In the genomic region with DNA sequence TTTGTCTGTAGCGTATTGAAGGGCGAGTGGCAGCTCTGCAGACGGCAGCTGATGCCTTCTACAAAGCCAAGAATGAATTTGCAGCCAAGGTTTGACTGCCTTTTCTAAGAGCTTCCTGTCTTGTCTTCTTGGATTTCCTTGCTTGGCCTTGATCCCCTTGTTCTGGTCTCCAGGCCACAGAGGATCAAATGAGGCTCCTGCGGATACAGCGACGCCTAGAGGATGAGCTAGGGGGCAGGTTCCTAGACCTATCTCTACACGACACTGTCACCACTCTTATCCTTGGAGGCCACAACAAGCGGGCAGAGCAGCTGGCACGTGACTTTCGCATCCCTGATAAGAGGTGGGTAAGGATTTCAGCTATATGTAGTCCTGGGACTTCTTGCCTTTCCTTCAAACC, we compare ENCODE assay signal across 33 mouse cellular contexts. TPM values are rescaled to one million over a fixed set of nuclear protein-coding genes. Genes with fewer than 3 reads are reported as not detected.
DNase-seq lines count a peak whose midpoint lies in the region; ATAC-seq and TF ChIP-seq lines count a peak whose summit lies in the region.
"Had no signal": no experiment of that assay in that cellular context is flagged by ENCODE, and none has a peak within 500 bp of the region (broad histone marks: within the 10 kb centered on the region; RNA-seq: fewer than 3 reads in every experiment).

No protein-coding gene starts in this region.

- H3K36me3 ChIP-seq in E14TG2a.4 (ENCODE audit: insufficient read depth, low read length) (peaks cover 87% of the 10 kb centered on the region), MEL (ENCODE audit: control insufficient read depth in 1 of 2, insufficient read depth in 2 of 2, low read length in 2 of 2) (peaks cover 0 to 21% of the 10 kb centered on the region in 2 experiments; a peak in 2 of 4 replicates)
- H3K36me3 ChIP-seq in liver, embryonic 14.5 days (replicated peaks; ENCODE audit: control insufficient read depth, insufficient read depth, low read depth), result peaks cover 43% of the 10 kb centered on the region

- no peaks in the 10 kb centered on the region for H3K9me3 ChIP-seq in E14TG2a.4 (ENCODE audit: low read length)
- H3K9me3 ChIP-seq in MEL (replicated peaks; ENCODE audit: insufficient read depth, low read length), result no peaks in the 10 kb centered on the region
- no peaks in the 10 kb centered on the region for H3K9me3 ChIP-seq in liver, embryonic 14.5 days (ENCODE audit: control insufficient read depth, low read length)
- H3K9me3 ChIP-seq: embryonic facial prominence, embryonic 13.5 days; forebrain, embryonic 15.5 days; heart, embryonic 13.5 days; limb, embryonic 13.5 days had no signal

- TF ChIP-seq EP300 in MEL (IDR thresholded peaks at IDR 0.05; ENCODE audit: low read depth in 1 of 2, low read length in 2 of 2), result no peak
- TF ChIP-seq EP300 in liver, embryonic 14.5 days (IDR thresholded peaks at IDR 0.05; ENCODE audit: low read depth), result peak; percentile 44

- no peak for TF ChIP-seq POLR2A in MEL (IDR thresholded peaks at IDR 0.05; ENCODE audit: control insufficient read depth in 1 of 2, insufficient read depth in 1 of 2, low read depth in 1 of 2, low read length in 2 of 2, poor library complexity in 1 of 2)

- H3K79me2 ChIP-seq in MEL (ENCODE audit: control insufficient read depth, insufficient read depth, low read length, poor library complexity), result no peaks in the 10 kb centered on the region

- no peak overlapping the region for H3K9ac ChIP-seq in MEL (ENCODE audit: control insufficient read depth, low read depth, low read length, poor library complexity, severe bottlenecking)
- no peak overlapping the region for H3K9ac ChIP-seq in liver, embryonic 14.5 days (replicated peaks)
- H3K9ac ChIP-seq: embryonic facial prominence, embryonic 13.5 days; forebrain, embryonic 15.5 days; heart, embryonic 13.5 days; hindbrain, embryonic 14.5 days; limb, embryonic 13.5 days; lung, embryonic 14.5 days had no signal

- no peak overlapping the region for H3K27ac ChIP-seq in MEL (ENCODE audit: control insufficient read depth, low read depth, low read length)
- H3K27ac ChIP-seq in liver, embryonic 14.5 days, result no peak overlapping the region
- H3K27ac ChIP-seq: embryonic facial prominence, embryonic 13.5 days; forebrain, embryonic 15.5 days; heart, adult 2 months; heart, embryonic 13.5 days; hindbrain, embryonic 14.5 days; limb, embryonic 13.5 days; stomach, postnatal 0 days had no signal

- H3K4me1 ChIP-seq in E14TG2a.4 (replicated peaks; ENCODE audit: low read depth, low read length), result no peaks in the 10 kb centered on the region
- no peaks in the 10 kb centered on the region for H3K4me1 ChIP-seq in MEL (ENCODE audit: control insufficient read depth in 1 of 2, insufficient read depth in 2 of 2, low read length in 2 of 2)
- H3K4me1 ChIP-seq in liver, embryonic 14.5 days (replicated peaks; ENCODE audit: control insufficient read depth in 2 of 2, insufficient read depth in 2 of 2, low read length in 1 of 2), result peaks cover 7 to 9% of the 10 kb centered on the region in 2 experiments; a peak in 3 of 4 replicates
- H3K4me1 ChIP-seq: embryonic facial prominence, embryonic 13.5 days; forebrain, embryonic 15.5 days; heart, embryonic 13.5 days; limb, embryonic 13.5 days had no signal

- TF ChIP-seq CTCF in E14TG2a.4 (conservative IDR thresholded peaks at IDR 0.05; ENCODE audit: low read length) (peak; percentile 25; the same call in 1 of the 2 replicates), MEL (IDR thresholded peaks at IDR 0.05 in 2 of 3, conservative IDR thresholded peaks at IDR 0.05 in 1 of 3; ENCODE audit: control insufficient read depth in 1 of 3, insufficient read depth in 1 of 3, low read depth in 2 of 3, low read length in 3 of 3, poor library complexity in 1 of 3, severe bottlenecking in 1 of 3) (no peak)
- peak; percentile 76 for TF ChIP-seq CTCF in liver, embryonic 14.5 days (IDR thresholded peaks at IDR 0.05; ENCODE audit: low read depth)

- no peak for TF ChIP-seq RAD21 in MEL (IDR thresholded peaks at IDR 0.05; ENCODE audit: low read depth, low read length)

- no peak for DNase-seq in MEL (ENCODE audit: low read depth, low spot score)
- peak; percentile 35 to 53 (median 48) for DNase-seq in liver, embryonic 14.5 days (ENCODE audit: low read depth in 3 of 3, low spot score in 3 of 3)
- no peak for DNase-seq in left cerebral cortex, adult 11 months (ENCODE audit: low spot score)
- DNase-seq in urinary bladder, postnatal 4 days (ENCODE audit: low spot score in 2 of 2), result no peak
- DNase-seq in urinary bladder, postnatal 10 days (ENCODE audit: low spot score), result no peak
- no peak for DNase-seq in gastrocnemius, postnatal 36 days
- DNase-seq: adrenal gland, adult 8-10 months; cerebellum, adult 8-10 months; cerebellum, postnatal 36 days; embryo, embryonic 11 days; gastrocnemius, postnatal 14 days; heart, adult 2 months; heart, postnatal 14 days; kidney, adult 2 months; kidney, postnatal 25 days; layer of hippocampus, postnatal 36 days; lung, embryonic 14.5 days; thymus, adult 2 months; thymus, postnatal 4 days had no signal

- 46% methylated on average over 10 of the region's 10 CpGs for WGBS in liver, embryonic 14.5 days (ENCODE audit: insufficient replicate concordance)

- H3K27me3 ChIP-seq in E14TG2a.4 (ENCODE audit: insufficient read depth, low read length) (no peaks in the 10 kb centered on the region), MEL (ENCODE audit: control insufficient read depth in 1 of 2, insufficient read depth in 2 of 2, low read length in 2 of 2) (no peaks in the 10 kb centered on the region)
- H3K27me3 ChIP-seq in liver, embryonic 14.5 days (ENCODE audit: control insufficient read depth, insufficient read depth, low read length), result no peaks in the 10 kb centered on the region
- H3K27me3 ChIP-seq: embryonic facial prominence, embryonic 13.5 days; forebrain, embryonic 15.5 days; heart, embryonic 13.5 days; limb, embryonic 13.5 days had no signal

- ATAC-seq in erythroblast, adult 5-6 weeks (replicated peaks; ENCODE audit: low FRiP score, poor library complexity, severe bottlenecking), result peak; percentile 73
- peak; percentile 76 for ATAC-seq in liver, embryonic 14.5 days (ENCODE audit: insufficient read depth)
- ATAC-seq: forebrain, embryonic 15.5 days; inflammation-experienced regulatory T-cells, adult 6 months; midbrain, embryonic 16.5 days had no signal

- H3K4me3 ChIP-seq in E14TG2a.4 (replicated peaks; ENCODE audit: low read length) (no peak overlapping the region), MEL (ENCODE audit: control insufficient read depth in 1 of 2, insufficient read depth in 1 of 2, low read depth in 2 of 2, low read length in 2 of 2) (no peak overlapping the region)
- H3K4me3 ChIP-seq in liver, embryonic 14.5 days (ENCODE audit: insufficient read depth in 1 of 2, low read depth in 2 of 2, low read length in 2 of 2), result no peak overlapping the region
- H3K4me3 ChIP-seq: embryonic facial prominence, embryonic 13.5 days; forebrain, embryonic 15.5 days; heart, adult 2 months; heart, embryonic 13.5 days; limb, embryonic 13.5 days had no signal

- H3K4me2 ChIP-seq in liver, embryonic 14.5 days (ENCODE audit: low read depth), result no peak overlapping the region
- H3K4me2 ChIP-seq: embryonic facial prominence, embryonic 13.5 days; forebrain, embryonic 15.5 days; heart, embryonic 13.5 days; hindbrain, embryonic 14.5 days; limb, embryonic 13.5 days; lung, embryonic 14.5 days had no signal

- intact Hi-C loops in gastrocnemius, postnatal 36 days (cut with DNase I), result no loop called here

RNA-seq across cellular contexts. Expression of a gene that starts 7.9 kb away (rescaled TPM):
- 28.1 and 33.0 TPM in 2 replicates for total RNA-seq in MEL (2012; rRNA removed)
- polyA plus RNA-seq in MEL (2012; ENCODE audit: insufficient read depth in 1 of 2, insufficient read length in 2 of 2, low read depth in 1 of 2, low replicate concordance in 2 of 2, missing spikeins in 1 of 2), result 10 to 100 TPM in 1 of 2 experiments, not detected in 1; 68.3 TPM
- 29.9 and 39.8 TPM in 2 replicates for total RNA-seq in erythroblast, adult 5-6 weeks (2015; ENCODE audit: low replicate concordance)
- 42.1 and 53.9 TPM in 2 replicates for total RNA-seq in erythroblast, adult 5-6 weeks (2017; ENCODE audit: low replicate concordance)
- 14.6 and 19.3 TPM in 2 replicates for polyA plus RNA-seq in liver, embryonic 14.5 days (2012; rRNA removed)
- polyA plus RNA-seq in liver, embryonic 14.5 days (2014; fragmentation: Nextera tagmentation; extraction: Ambion mirVana), result 29.6 and 33.6 TPM in 2 replicates
- total RNA-seq in gastrocnemius, postnatal 36 days (2021), result 10 to 100 TPM; 15.5 to 20.6 TPM

RNA-seq across cellular contexts. Expression of a gene that starts 17.7 kb away (rescaled TPM):
- total RNA-seq in MEL (2012; rRNA removed), result 5.1 and 6.5 TPM in 2 replicates
- polyA plus RNA-seq in MEL (2012; ENCODE audit: insufficient read depth in 1 of 2, insufficient read length in 2 of 2, low read depth in 1 of 2, low replicate concordance in 2 of 2, missing spikeins in 1 of 2), result 10 to 100 TPM in 1 of 2 experiments, not detected in 1; 13.7 TPM
- 2.1 and 6.0 TPM in 2 replicates for total RNA-seq in erythroblast, adult 5-6 weeks (2015; ENCODE audit: low replicate concordance)
- 1.7 and 2.8 TPM in 2 replicates for total RNA-seq in erythroblast, adult 5-6 weeks (2017; ENCODE audit: low replicate concordance)
- 5.6 and 6.7 TPM in 2 replicates for polyA plus RNA-seq in liver, embryonic 14.5 days (2012; rRNA removed)
- 2.1 and 3.3 TPM in 2 replicates for polyA plus RNA-seq in liver, embryonic 14.5 days (2014; fragmentation: Nextera tagmentation; extraction: Ambion mirVana)
- 1 to 10 TPM; 2.8 to 4.0 TPM for total RNA-seq in gastrocnemius, postnatal 36 days (2021)

RNA-seq across cellular contexts. Expression of a gene that starts 18.0 kb away (rescaled TPM):
- total RNA-seq in MEL (2012; rRNA removed), result 86.2 and 90.0 TPM in 2 replicates
- 100 to 1,000 TPM in 1 of 2 experiments, not detected in 1; 114 TPM for polyA plus RNA-seq in MEL (2012; ENCODE audit: insufficient read depth in 1 of 2, insufficient read length in 2 of 2, low read depth in 1 of 2, low replicate concordance in 2 of 2, missing spikeins in 1 of 2)
- total RNA-seq in erythroblast, adult 5-6 weeks (2015; ENCODE audit: low replicate concordance), result 35.1 and 78.4 TPM in 2 replicates
- total RNA-seq in erythroblast, adult 5-6 weeks (2017; ENCODE audit: low replicate concordance), result 37.1 and 47.7 TPM in 2 replicates
- 34.1 and 38.3 TPM in 2 replicates for polyA plus RNA-seq in liver, embryonic 14.5 days (2012; rRNA removed)
- polyA plus RNA-seq in liver, embryonic 14.5 days (2014; fragmentation: Nextera tagmentation; extraction: Ambion mirVana), result 26.8 and 31.3 TPM in 2 replicates
- total RNA-seq in gastrocnemius, postnatal 36 days (2021), result 10 to 100 TPM; 14.9 to 18.7 TPM

RNA-seq across cellular contexts. Expression of a gene that starts 35.9 kb away (rescaled TPM):
- not detected in 2 replicates for total RNA-seq in MEL (2012; rRNA removed)
- polyA plus RNA-seq in MEL (2012; ENCODE audit: insufficient read depth in 1 of 2, insufficient read length in 2 of 2, low read depth in 1 of 2, low replicate concordance in 2 of 2, missing spikeins in 1 of 2), result under 1 TPM in 1 of 2 experiments, not detected in 1; 0.11 TPM
- total RNA-seq in erythroblast, adult 5-6 weeks (2015; ENCODE audit: low replicate concordance), result not detected in 2 replicates
- total RNA-seq in erythroblast, adult 5-6 weeks (2017; ENCODE audit: low replicate concordance), result not detected in 2 replicates
- polyA plus RNA-seq in liver, embryonic 14.5 days (2012; rRNA removed), result not detected in 2 replicates
- polyA plus RNA-seq in liver, embryonic 14.5 days (2014; fragmentation: Nextera tagmentation; extraction: Ambion mirVana), result not detected in 2 replicates
- total RNA-seq in gastrocnemius, postnatal 36 days (2021), result not detected
- total RNA-seq: adrenal gland, adult 8-10 months; gastrocnemius, postnatal 14 days; heart, adult 2 months; heart, postnatal 14 days; layer of hippocampus, adult 8-10 months; layer of hippocampus, postnatal 36 days; left cerebral cortex, postnatal 25 days had no signal
- polyA plus RNA-seq: forebrain, embryonic 15.5 days; heart, adult 2 months; hindbrain, embryonic 14.5 days; inflammation-experienced regulatory T-cells, adult 6 months; kidney, adult 2 months; limb, embryonic 13.5 days; lung, embryonic 14.5 days; midbrain, embryonic 16.5 days; neural tube, embryonic 14.5 days; stomach, postnatal 0 days; thymus, adult 2 months had no signal

RNA-seq across cellular contexts. Expression of a gene that starts 37.1 kb away (rescaled TPM):
- not detected in 2 replicates for total RNA-seq in MEL (2012; rRNA removed)
- not detected for polyA plus RNA-seq in MEL (2012; ENCODE audit: insufficient read depth in 1 of 2, insufficient read length in 2 of 2, low read depth in 1 of 2, low replicate concordance in 2 of 2, missing spikeins in 1 of 2)
- total RNA-seq in erythroblast, adult 5-6 weeks (2015; ENCODE audit: low replicate concordance), result not detected in 2 replicates
- not detected in 2 replicates for total RNA-seq in erythroblast, adult 5-6 weeks (2017; ENCODE audit: low replicate concordance)
- not detected in 2 replicates for polyA plus RNA-seq in liver, embryonic 14.5 days (2012; rRNA removed)
- polyA plus RNA-seq in liver, embryonic 14.5 days (2014; fragmentation: Nextera tagmentation; extraction: Ambion mirVana), result not detected in 2 replicates
- total RNA-seq in gastrocnemius, postnatal 36 days (2021), result not detected
- total RNA-seq: gastrocnemius, postnatal 14 days; heart, adult 2 months; heart, postnatal 14 days; layer of hippocampus, adult 8-10 months; layer of hippocampus, postnatal 36 days; left cerebral cortex, postnatal 25 days had no signal
- polyA plus RNA-seq: C2C12; embryonic facial prominence, embryonic 13.5 days; heart, adult 2 months; heart, embryonic 13.5 days; inflammation-experienced regulatory T-cells, adult 6 months; limb, embryonic 13.5 days; lung, embryonic 14.5 days; stomach, postnatal 0 days had no signal

Comparison
In these comparisons a context has a peak if more than half of its experiments do, and no peak if none do; other contexts are left out.
1. CTCF ChIP-seq: peak in E14TG2a.4 (single experiment) and liver, embryonic 14.5 days (single experiment); none in MEL (0 of 3).
2. DNase-seq: peak in liver, embryonic 14.5 days (3 of 3); none in MEL (single experiment), left cerebral cortex, adult 11 months (single experiment), urinary bladder, postnatal 4 days (0 of 2), urinary bladder, postnatal 10 days (single experiment) and gastrocnemius, postnatal 36 days (0 of 2).